Mouse (Mus musculus) ES-E14 (cell line): ENCODE data around the gene Acta2.

Source experiments
- CHD2 ChIP-seq: IDR thresholded peaks from 2 replicates; pipeline ENCODE4 v1.6.1; 2014; ENCODE audit warnings: mild to moderate bottlenecking, low read depth, low read length, inconsistent platforms
- HCFC1 ChIP-seq: IDR thresholded peaks from 2 replicates; pipeline ENCODE4 v1.6.1; 2012; ENCODE audit warnings: low read length, inconsistent platforms, borderline replicate concordance; ENCODE audit not compliant: insufficient read depth
- ZC3H11A ChIP-seq: IDR thresholded peaks from 2 replicates; pipeline ENCODE4 v1.6.1; 2012; ENCODE audit warnings: low read depth, mild to moderate bottlenecking, inconsistent platforms, low read length, borderline replicate concordance
- ZNF384 ChIP-seq: IDR thresholded peaks from 2 replicates; pipeline ENCODE4 v1.6.1; 2012; ENCODE audit warnings: low read depth, low read length, inconsistent platforms

DNA sequence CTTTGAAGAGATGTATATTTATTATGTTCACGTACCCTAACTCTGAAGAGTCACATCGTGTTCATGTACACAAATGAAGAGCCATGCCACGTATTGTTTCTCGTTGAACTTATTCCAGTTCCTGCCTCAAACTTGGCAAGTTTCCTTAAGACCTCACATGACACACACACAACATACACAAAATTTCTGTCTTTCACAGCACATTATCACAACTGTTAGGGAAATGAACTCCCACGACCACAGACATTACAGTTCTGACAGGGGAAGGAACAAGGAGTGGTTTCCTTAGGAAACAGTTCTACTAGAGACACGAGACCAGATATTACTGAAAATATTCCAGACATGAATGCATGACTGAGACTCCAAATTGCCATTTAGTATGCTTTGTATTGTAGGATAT is 28.2 kb upstream of the Acta2 start:
- TF ChIP-seq CHD2: no peak
- TF ChIP-seq ZC3H11A: no peak
- TF ChIP-seq HCFC1: no peak
- TF ChIP-seq ZNF384: no peak
